Mouse (Mus musculus): Measurements from ENCODE around the gene Minos1. TPM values are rescaled to one million over a fixed set of nuclear protein-coding genes. Genes with fewer than 3 reads are reported as not detected.

The Minos1 gene
- polyA plus RNA-seq, 1 experiment from 2014 or later: 382 TPM

DNA sequence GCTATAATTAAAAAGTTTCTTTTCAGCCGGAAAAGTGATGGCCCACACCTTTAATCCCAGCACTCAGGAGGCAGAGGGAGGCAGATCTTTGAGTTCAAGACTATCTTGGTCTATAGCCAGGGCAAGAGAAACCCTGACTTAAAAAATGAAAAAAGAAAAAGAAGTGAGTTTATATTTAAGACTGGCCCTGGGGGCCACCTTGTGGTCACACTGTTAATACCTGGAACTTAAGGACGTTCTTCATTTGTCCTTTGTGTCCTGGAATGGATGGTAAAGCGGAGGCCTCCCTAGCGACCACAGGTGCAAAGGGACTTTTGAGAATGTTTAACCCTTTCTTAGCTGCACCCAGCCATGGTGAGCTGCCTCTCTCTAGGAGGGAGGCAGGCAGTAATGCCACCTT is 52.2 kb downstream of the Minos1 start:
- Histone ChIP-seq H3K4me2 (replicated peaks) (no peak overlapping the region), H3K9ac (replicated peaks) (no peak overlapping the region), H3K27me3 (peaks cover 43% of the 10 kb centered on the region), H3K4me3 (no peak overlapping the region), H3K9me3 (no peaks in the 10 kb centered on the region), H3K4me1 (peaks cover 34% of the 10 kb centered on the region), H3K27ac (replicated peaks) (no peak overlapping the region), H3K36me3 (no peaks in the 10 kb centered on the region)
- ATAC-seq (ENCODE audit: low FRiP score, low read depth): no peak
- WGBS: 18% methylated on average over 4 of the region's 4 CpGs

DNA sequence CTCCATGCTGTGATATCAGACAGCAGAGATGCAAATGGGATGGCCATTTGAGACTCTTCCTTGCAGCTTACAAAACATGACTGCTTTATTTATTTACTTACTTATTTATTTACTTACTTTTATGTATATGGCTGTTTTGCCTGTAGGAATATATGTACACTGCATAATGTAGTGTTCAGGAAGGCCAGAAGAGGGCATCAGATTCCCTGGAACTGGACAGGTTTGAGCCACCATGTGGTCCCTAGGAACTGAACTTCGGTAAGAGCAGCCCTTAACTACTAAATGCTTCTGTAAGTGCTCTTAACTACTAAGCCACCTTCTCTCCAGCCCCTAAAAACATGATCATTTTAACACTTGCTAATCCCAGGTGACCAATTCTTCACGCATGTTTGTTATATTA is 52.6 kb downstream of the Minos1 start:
- Histone ChIP-seq H3K4me1 (peaks cover 30% of the 10 kb centered on the region), H3K27ac (replicated peaks) (no peak overlapping the region), H3K9me3 (no peaks in the 10 kb centered on the region), H3K36me3 (no peaks in the 10 kb centered on the region), H3K4me2 (replicated peaks) (no peak overlapping the region), H3K4me3 (no peak overlapping the region), H3K27me3 (peaks cover 48% of the 10 kb centered on the region), H3K9ac (replicated peaks) (no peak overlapping the region)
- WGBS: 32% methylated on average over 2 of the region's 2 CpGs
- ATAC-seq (ENCODE audit: low FRiP score, low read depth): no peak

DNA sequence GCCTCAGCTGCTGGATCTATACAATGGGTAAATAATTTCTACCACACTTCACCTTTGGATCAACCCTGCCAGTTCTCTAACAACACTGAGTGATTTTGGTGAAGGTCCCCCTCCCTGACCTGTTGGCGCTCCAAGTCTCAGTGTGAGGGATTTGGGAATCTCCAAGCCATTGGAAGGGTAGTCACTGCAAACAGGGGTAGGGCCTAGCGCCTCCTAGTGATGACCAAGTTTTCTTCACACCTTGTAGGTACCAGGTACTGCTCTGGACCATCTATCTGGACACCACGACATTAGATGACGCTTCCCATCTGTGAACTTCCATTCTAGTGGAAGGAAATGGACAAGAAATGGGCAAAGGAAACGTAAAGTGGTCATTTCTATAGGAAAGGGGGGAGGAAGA is 55.0 kb downstream of the Minos1 start:
- no peak for ATAC-seq (ENCODE audit: low FRiP score, low read depth)
- WGBS: 10% methylated on average over 5 of the region's 5 CpGs
- Histone ChIP-seq H3K36me3 (no peaks in the 10 kb centered on the region), H3K9me3 (no peaks in the 10 kb centered on the region), H3K27me3 (peaks cover 69% of the 10 kb centered on the region), H3K9ac (replicated peaks) (no peak overlapping the region), H3K4me1 (peaks cover 15% of the 10 kb centered on the region), H3K4me3 (no peak overlapping the region), H3K27ac (replicated peaks) (no peak overlapping the region), H3K4me2 (replicated peaks) (peak overlapping the region; percentile 67; the same call in 1 of the 2 replicates)

DNA sequence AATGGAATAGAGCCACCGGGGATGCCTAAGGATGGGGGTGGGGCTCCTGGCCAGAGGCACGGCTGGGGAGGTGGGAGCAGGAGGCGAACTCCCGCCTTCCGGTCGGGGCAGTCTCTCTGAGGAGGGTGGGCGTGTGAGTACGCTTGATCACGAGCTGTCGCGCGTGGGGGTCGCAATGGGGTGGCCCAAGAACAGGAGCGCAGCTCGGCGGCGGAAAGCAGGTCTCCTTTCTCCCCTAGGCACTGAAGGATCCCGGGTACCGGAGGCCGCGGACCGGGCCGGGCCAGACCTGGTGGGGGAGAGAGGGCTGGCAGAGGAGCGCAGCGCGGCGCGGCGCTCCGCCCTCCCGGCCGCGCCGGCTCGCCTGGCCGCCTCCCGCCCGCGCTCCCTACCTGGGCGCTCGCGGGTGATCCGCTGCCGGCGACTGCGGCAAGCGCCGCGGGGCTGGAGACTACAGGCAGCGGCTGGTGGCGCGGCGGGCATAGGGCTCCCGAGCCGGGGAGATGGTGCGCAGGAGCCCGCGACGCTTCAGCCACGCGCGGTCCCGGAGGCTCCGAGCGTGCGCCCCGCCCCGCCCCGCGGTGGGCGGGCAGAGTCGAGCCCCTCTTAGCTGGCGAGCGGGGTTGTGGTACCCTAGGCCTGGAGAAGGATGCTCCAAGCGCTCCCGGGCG is 55.7 kb downstream of the Minos1 start, which contains the start of gene Htr6:
Gene Htr6, minus strand, starts transcription at position 530 of the 671 bp plus-strand sequence.
- whole genome bisulfite sequencing: under 1% methylated on average over 70 of the region's 77 CpGs
- Histone ChIP-seq H3K4me1 (peaks cover 15% of the 10 kb centered on the region), H3K9me3 (no peaks in the 10 kb centered on the region), H3K36me3 (no peaks in the 10 kb centered on the region), H3K27me3 (peaks cover 74% of the 10 kb centered on the region), H3K4me3 (peak within 1 kb of the TSS; percentile 49), H3K27ac (replicated peaks) (no peak within 1 kb of the TSS), H3K9ac (replicated peaks) (peak within 1 kb of the TSS; percentile 41), H3K4me2 (replicated peaks) (peak within 1 kb of the TSS; percentile 67)
- ATAC-seq (ENCODE audit: low FRiP score, low read depth): no peak

DNA sequence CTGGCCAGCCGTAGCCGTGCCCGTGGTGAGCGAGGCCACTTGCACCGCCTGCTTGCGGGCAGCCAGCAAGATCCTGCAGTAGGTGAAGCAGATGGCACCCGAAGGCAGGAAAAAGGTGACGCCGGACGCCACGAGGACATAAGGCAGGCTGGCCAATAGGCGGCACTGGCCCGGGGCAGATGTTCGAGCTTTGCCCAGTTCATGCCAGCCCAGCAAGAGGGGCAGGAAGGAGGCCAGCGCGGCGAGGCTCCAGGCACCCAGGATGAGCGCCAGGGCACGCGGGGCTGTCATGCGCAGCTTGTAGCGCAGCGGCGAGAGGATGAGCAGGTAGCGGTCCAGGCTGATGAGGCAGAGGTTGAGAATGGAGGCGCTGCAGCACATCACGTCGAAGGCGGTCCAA is 56.9 kb downstream of the Minos1 start:
- no peak for ATAC-seq (ENCODE audit: low FRiP score, low read depth)
- peaks cover 15% of the 10 kb centered on the region for H3K4me1 ChIP-seq
- H3K27me3 ChIP-seq: peaks cover 85% of the 10 kb centered on the region
- H3K4me2 ChIP-seq (replicated peaks): peak overlapping the region; percentile 67
- no peaks in the 10 kb centered on the region for H3K9me3 ChIP-seq
- H3K36me3 ChIP-seq: no peaks in the 10 kb centered on the region
- 17% methylated on average over 29 of the region's 29 CpGs for WGBS
- H3K9ac ChIP-seq (replicated peaks): no peak overlapping the region
- H3K27ac ChIP-seq (replicated peaks): no peak overlapping the region
- peak overlapping the region; percentile 49; the same call in 1 of the 2 replicates for H3K4me3 ChIP-seq

DNA sequence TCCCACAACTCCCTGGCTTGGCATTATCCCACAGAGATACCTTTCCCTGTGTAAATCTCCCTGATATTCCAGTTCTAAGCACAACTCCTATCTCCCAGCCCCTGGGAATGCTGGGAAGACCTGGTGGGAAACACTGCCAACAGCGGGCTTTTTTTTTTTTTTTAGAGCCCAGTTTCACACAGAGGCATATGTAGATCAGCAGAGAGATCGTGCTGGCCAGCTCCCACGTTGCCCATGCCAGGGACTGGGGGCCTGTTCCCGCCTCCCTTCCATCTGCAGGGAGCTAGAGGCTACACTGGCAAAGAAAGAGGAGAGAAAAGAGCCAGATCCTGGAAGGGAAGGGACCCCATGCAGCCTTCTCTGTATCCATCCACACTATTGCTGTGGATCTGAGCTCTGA is 62.6 kb downstream of the Minos1 start:
- no peaks in the 10 kb centered on the region for H3K4me1 ChIP-seq
- no peaks in the 10 kb centered on the region for H3K9me3 ChIP-seq
- no peak overlapping the region for H3K27ac ChIP-seq (replicated peaks)
- no peak overlapping the region for H3K4me3 ChIP-seq
- H3K27me3 ChIP-seq: peaks cover 44% of the 10 kb centered on the region
- H3K4me2 ChIP-seq (replicated peaks): no peak overlapping the region
- WGBS: 42% methylated on average over 4 of the region's 4 CpGs
- no peak overlapping the region for H3K9ac ChIP-seq (replicated peaks)
- no peak for ATAC-seq (ENCODE audit: low FRiP score, low read depth)
- no peaks in the 10 kb centered on the region for H3K36me3 ChIP-seq

DNA sequence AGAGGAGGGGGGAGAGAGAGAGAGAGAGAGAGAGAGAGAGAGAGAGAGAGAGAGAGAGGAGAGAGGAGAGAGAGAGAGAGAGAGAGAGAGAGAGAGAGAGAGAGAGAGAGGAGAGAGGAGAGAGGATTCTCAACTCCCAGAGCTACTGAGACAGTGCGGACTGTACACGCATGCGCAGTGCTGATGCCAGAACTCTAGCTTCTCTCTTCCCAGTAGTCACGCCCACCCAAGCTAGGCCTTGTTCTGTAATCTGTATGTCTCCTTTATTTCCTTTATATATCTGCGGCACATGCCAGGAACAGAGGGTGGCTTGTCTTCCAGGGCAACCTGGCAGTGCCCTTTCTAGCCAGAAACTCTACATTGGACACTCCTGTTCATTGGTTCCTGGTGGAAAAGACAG is 66.1 kb downstream of the Minos1 start:
- no peak overlapping the region for H3K9ac ChIP-seq (replicated peaks)
- no peaks in the 10 kb centered on the region for H3K36me3 ChIP-seq
- no peaks in the 10 kb centered on the region for H3K9me3 ChIP-seq
- H3K4me3 ChIP-seq: no peak overlapping the region
- H3K27ac ChIP-seq (replicated peaks): no peak overlapping the region
- ATAC-seq (ENCODE audit: low FRiP score, low read depth): no peak
- H3K4me1 ChIP-seq: no peaks in the 10 kb centered on the region
- whole genome bisulfite sequencing: 86% methylated on average over 5 of the region's 5 CpGs
- peaks cover 19% of the 10 kb centered on the region for H3K27me3 ChIP-seq
- H3K4me2 ChIP-seq (replicated peaks): no peak overlapping the region

DNA sequence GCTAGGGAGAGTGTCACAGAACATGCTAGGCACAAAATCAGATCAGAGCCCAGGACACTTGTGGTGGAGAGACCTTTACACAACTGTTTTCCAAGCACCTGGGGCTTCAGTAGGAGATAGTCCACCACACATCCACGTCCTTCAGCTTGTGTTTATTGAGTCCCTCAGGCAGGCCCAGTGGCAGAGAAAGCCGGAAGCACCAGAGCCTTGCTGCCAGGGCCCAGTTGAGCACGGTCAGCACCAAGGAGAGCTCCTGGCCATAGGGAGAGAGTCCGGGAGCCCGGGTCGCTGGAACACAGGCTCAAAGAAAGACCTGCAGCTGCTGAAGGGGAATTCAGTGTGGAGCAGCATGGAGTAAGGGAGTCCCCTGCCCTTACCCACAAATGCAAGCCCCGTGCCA is 71.3 kb downstream of the Minos1 start:
- no peak for ATAC-seq (ENCODE audit: low FRiP score, low read depth)
- no peak overlapping the region for H3K4me2 ChIP-seq (replicated peaks)
- H3K27ac ChIP-seq (replicated peaks): no peak overlapping the region
- H3K9ac ChIP-seq (replicated peaks): no peak overlapping the region
- H3K27me3 ChIP-seq: 0 out of 2 replicates have a peak, but pooled peaks cover 5% of the 10 kb centered on the region
- H3K4me1 ChIP-seq: peaks cover 8% of the 10 kb centered on the region; the same call in 1 of the 2 replicates
- no peaks in the 10 kb centered on the region for H3K36me3 ChIP-seq
- WGBS: 9% methylated on average over 7 of the region's 7 CpGs
- H3K4me3 ChIP-seq: no peak overlapping the region
- no peaks in the 10 kb centered on the region for H3K9me3 ChIP-seq

DNA sequence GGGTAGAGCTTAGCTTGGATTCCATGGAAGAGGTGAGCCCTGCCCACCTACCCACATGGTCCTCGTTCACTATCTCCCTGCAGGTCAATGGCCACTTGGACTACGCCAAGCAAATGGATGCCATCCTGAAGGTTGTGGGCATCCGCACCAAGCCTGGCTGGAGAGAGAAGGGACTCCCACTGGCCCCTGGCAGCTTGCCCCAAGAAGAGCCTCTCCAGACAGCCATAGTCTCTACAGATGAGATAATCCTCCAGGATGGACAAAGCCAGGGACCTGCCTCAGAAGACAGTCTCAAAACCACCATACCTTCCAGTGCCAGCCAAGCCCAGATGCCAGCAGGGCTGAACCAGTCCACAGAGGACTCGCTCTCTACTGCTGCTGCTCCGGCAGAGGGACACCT is 72.9 kb downstream of the Minos1 start:
- ATAC-seq (ENCODE audit: low FRiP score, low read depth): no peak
- H3K27ac ChIP-seq (replicated peaks): no peak overlapping the region
- no peaks in the 10 kb centered on the region for H3K9me3 ChIP-seq
- H3K36me3 ChIP-seq: no peaks in the 10 kb centered on the region
- H3K27me3 ChIP-seq: 0 out of 2 replicates have a peak, but pooled peaks cover 5% of the 10 kb centered on the region
- 95% methylated on average over 5 of the region's 5 CpGs for WGBS
- H3K4me2 ChIP-seq (replicated peaks): no peak overlapping the region
- no peak overlapping the region for H3K4me3 ChIP-seq
- H3K9ac ChIP-seq (replicated peaks): no peak overlapping the region
- peaks cover 17% of the 10 kb centered on the region; the same call in 1 of the 2 replicates for H3K4me1 ChIP-seq

DNA sequence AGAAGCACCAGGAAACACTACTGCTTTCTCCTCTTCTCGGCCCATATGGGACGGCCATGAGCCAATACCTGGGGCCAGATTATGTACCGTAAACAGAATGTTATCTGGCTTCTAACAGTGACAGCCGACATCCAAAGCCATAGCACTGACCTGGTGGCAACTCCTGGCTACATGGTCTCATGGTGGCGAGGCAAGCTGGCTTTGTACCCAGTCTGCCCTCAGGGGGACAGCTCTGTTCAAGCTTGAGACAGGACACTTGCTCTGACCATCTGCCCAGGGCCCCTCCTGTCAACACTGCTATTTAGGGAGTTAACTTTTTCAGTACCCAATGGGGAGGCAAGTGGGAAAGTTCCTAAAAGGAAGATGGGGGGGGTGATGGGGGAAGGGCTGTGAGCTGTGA is 73.6 kb downstream of the Minos1 start:
- Histone ChIP-seq H3K27me3 (0 out of 2 replicates have a peak, but pooled peaks cover 6% of the 10 kb centered on the region), H3K27ac (replicated peaks) (no peak overlapping the region), H3K4me1 (peaks cover 17% of the 10 kb centered on the region; the same call in 1 of the 2 replicates), H3K4me2 (replicated peaks) (no peak overlapping the region), H3K36me3 (no peaks in the 10 kb centered on the region), H3K4me3 (no peak overlapping the region), H3K9ac (replicated peaks) (no peak overlapping the region), H3K9me3 (no peaks in the 10 kb centered on the region)
- WGBS: 85% methylated on average over 5 of the region's 5 CpGs
- ATAC-seq (ENCODE audit: low FRiP score, low read depth): no peak

DNA sequence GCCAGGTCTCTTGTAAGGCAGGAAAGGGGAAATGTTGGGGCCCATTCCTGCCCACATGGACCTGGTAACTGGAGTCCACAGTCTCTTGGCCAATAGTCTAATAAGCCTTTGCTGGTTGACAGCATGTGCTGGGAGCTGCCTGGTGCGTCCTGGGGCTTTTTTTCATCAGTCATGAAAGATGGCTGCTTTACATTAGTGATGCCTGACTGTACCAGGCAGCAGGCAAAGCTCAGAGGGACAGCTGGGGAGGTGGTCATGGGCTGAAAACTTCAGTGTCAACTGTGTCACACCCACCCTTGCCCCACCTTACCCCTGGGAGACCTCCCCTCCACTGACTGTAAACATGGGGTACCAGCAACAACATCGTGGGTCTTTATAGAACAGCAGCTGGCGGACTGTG is 75.2 kb downstream of the Minos1 start:
- no peak overlapping the region for H3K27ac ChIP-seq (replicated peaks)
- no peak for ATAC-seq (ENCODE audit: low FRiP score, low read depth)
- H3K4me3 ChIP-seq: no peak overlapping the region
- no peaks in the 10 kb centered on the region for H3K36me3 ChIP-seq
- H3K9me3 ChIP-seq: no peaks in the 10 kb centered on the region
- H3K4me2 ChIP-seq (replicated peaks): no peak overlapping the region
- H3K27me3 ChIP-seq: 0 out of 2 replicates have a peak, but pooled peaks cover 6% of the 10 kb centered on the region
- H3K4me1 ChIP-seq: peaks cover 21% of the 10 kb centered on the region; the same call in 1 of the 2 replicates
- WGBS: 74% methylated on average over 3 of the region's 3 CpGs
- no peak overlapping the region for H3K9ac ChIP-seq (replicated peaks)

DNA sequence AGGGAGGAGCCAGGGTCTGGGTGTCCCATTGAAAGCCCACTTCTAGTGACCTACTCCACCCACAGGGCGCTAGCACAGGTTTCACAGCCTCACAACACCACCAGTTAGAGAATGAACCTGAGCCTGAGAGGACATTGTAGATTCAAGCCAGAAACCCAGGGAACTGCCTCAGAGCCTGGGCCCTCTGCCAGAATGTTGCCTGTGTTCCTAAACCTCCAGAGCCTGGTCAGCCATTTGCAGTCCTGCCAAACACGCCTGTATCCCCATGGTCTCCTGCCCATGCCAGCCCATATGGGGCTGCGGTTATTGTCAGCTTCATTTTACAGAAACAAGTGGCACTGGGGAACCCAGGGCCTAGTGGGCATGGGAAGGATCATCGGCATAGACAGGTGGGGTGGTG is 75.6 kb downstream of the Minos1 start:
- no peak overlapping the region for H3K27ac ChIP-seq (replicated peaks)
- WGBS: 89% methylated on average over 4 of the region's 4 CpGs
- ATAC-seq (ENCODE audit: low FRiP score, low read depth): no peak

More for the DNA sequence above, 75.6 kb downstream of the Minos1 start:
- Histone ChIP-seq H3K27me3 (0 out of 2 replicates have a peak, but pooled peaks cover 6% of the 10 kb centered on the region), H3K9me3 (no peaks in the 10 kb centered on the region), H3K4me2 (replicated peaks) (no peak overlapping the region), H3K4me3 (no peak overlapping the region), H3K9ac (replicated peaks) (no peak overlapping the region), H3K4me1 (peaks cover 21% of the 10 kb centered on the region; the same call in 1 of the 2 replicates), H3K36me3 (no peaks in the 10 kb centered on the region)

Measured in midbrain, embryonic 12.5 days (tissue).